Mouse (Mus musculus) lung, embryonic 14.5 days (tissue): Measurements from ENCODE around the gene Nhsl2. TPM values are rescaled to one million over a fixed set of nuclear protein-coding genes. Genes with fewer than 3 reads are reported as not detected.

Source experiments
- ATAC-seq: fragments of 200-750 bp; cut with Nextera tagmentation; 2 replicates; pipeline ENCODE4 v1.8.0; 2017; ENCODE audit warnings: mild to moderate bottlenecking, moderate TSS enrichment, moderate library complexity; ENCODE audit not compliant: insufficient read depth
- DNase-seq: peaks from one replicate; pipeline ENCODE4 v3.0.0-alpha.2; 2015
- H3K27ac ChIP-seq: fragments of 300-500 bp; sonication (generic); 2 replicates; pipeline ENCODE4 v1.5.1; 2014; ENCODE audit warnings: low read depth, mild to moderate bottlenecking, moderate library complexity
- H3K27me3 ChIP-seq: fragments of 300-500 bp; sonication (generic); 2 replicates; pipeline ENCODE4 v1.6.1; 2014; ENCODE audit warnings: low read length, control low read depth; ENCODE audit not compliant: insufficient read depth
- H3K36me3 ChIP-seq: fragments of 300-500 bp; sonication (generic); 2 replicates; pipeline ENCODE4 v1.6.1; 2014; ENCODE audit warnings: control low read depth; ENCODE audit not compliant: insufficient read depth
- H3K4me1 ChIP-seq: fragments of 300-500 bp; sonication (generic); 2 replicates; pipeline ENCODE4 v1.6.1; 2014; ENCODE audit warnings: antibody characterized with exemption, control low read depth; ENCODE audit not compliant: insufficient read depth
- H3K4me2 ChIP-seq: fragments of 300-500 bp; sonication (generic); 2 replicates; pipeline ENCODE4 v1.6.1; 2014; ENCODE audit warnings: mild to moderate bottlenecking
- H3K4me3 ChIP-seq: fragments of 300-500 bp; sonication (generic); 2 replicates; pipeline ENCODE4 v1.5.1; 2014; ENCODE audit warnings: low read depth, low read length
- H3K9ac ChIP-seq: fragments of 300-500 bp; sonication (generic); 2 replicates; pipeline ENCODE4 v1.6.1; 2014
- H3K9me3 ChIP-seq: fragments of 300-500 bp; sonication (generic); 2 replicates; pipeline ENCODE4 v1.6.1; 2016; ENCODE audit warnings: low read depth, low read length, control low read depth
- CTCF ChIP-seq: IDR thresholded peaks from 2 replicates; pipeline ENCODE4 v1.5.1; 2016; ENCODE audit warnings: antibody characterized with exemption, low read depth
- WGBS: fragments of 180-500 bp; shearing (Covaris S2); extraction: QIAGEN DNeasy Blood & Tissue Kit; methylation state at CpG from one replicate; pipeline ENCODE4 v1.1.7; 2014; 5-methylcytosine and 5-hydroxymethylcytosine counted together
- polyA plus RNA-seq: library from polyadenylated mRNA; unstranded; fragments of >200 nt; fragmentation: Nextera tagmentation; extraction: Ambion mirVana; gene quantifications from 2 replicates; pipeline ENCODE4 v1.2.1, GENCODE M21; 2014

Nhsl2 gene
- polyA plus RNA-seq, 1 experiment from 2014 or later, result 8.4 TPM

- Histone ChIP-seq H3K4me3 (no peak overlapping the region), H3K27ac (no peak overlapping the region), H3K4me2 (no peak overlapping the region), H3K4me1 (no peaks in the 10 kb centered on the region), H3K9me3 (no peaks in the 10 kb centered on the region), H3K27me3 (no peaks in the 10 kb centered on the region), H3K36me3 (no peaks in the 10 kb centered on the region), H3K9ac (no peak overlapping the region)
- WGBS, result 81% methylated on average over 4 of the region's 4 CpGs
- DNase-seq, result no peak
- no peak for ATAC-seq
- no peak for TF ChIP-seq CTCF
These were observed 53.4 kb downstream of the Nhsl2 start for GRCm38 (mm10) chrX:101902597-101902996.

GRCm38 (mm10) chrX:101907301-101907700 is 58.1 kb downstream of the Nhsl2 start:
- Histone ChIP-seq H3K27me3 (no peaks in the 10 kb centered on the region), H3K36me3 (no peaks in the 10 kb centered on the region), H3K27ac (no peak overlapping the region), H3K4me1 (no peaks in the 10 kb centered on the region), H3K4me2 (no peak overlapping the region), H3K4me3 (no peak overlapping the region), H3K9me3 (no peaks in the 10 kb centered on the region), H3K9ac (no peak overlapping the region)
- WGBS, result 49% methylated on average over 5 of the region's 5 CpGs
- DNase-seq (no peak), ATAC-seq (no peak)
- TF ChIP-seq CTCF, result no peak

GRCm38 (mm10) chrX:101929131-101929530 is 79.9 kb downstream of the Nhsl2 start:
- ATAC-seq, result no peak
- 59% methylated on average over 2 of the region's 2 CpGs for WGBS

GRCm38 (mm10) chrX:101930301-101930700 is 81.1 kb downstream of the Nhsl2 start:
- Histone ChIP-seq H3K27me3 (no peaks in the 10 kb centered on the region), H3K4me2 (no peak overlapping the region), H3K27ac (no peak overlapping the region), H3K36me3 (no peaks in the 10 kb centered on the region), H3K4me3 (no peak overlapping the region), H3K9me3 (no peaks in the 10 kb centered on the region), H3K9ac (no peak overlapping the region), H3K4me1 (no peaks in the 10 kb centered on the region)
- 86% methylated on average over 6 of the region's 6 CpGs for WGBS
- no peak for TF ChIP-seq CTCF
- DNase-seq (no peak), ATAC-seq (no peak)

More at GRCm38 (mm10) chrX:101929131-101929530, 79.9 kb downstream of the Nhsl2 start:
- Histone ChIP-seq H3K36me3 (no peaks in the 10 kb centered on the region), H3K4me3 (no peak overlapping the region), H3K4me2 (no peak overlapping the region), H3K9me3 (no peaks in the 10 kb centered on the region), H3K27ac (peak overlapping the region; percentile 12; the same call in 1 of the 2 replicates), H3K27me3 (no peaks in the 10 kb centered on the region), H3K4me1 (no peaks in the 10 kb centered on the region), H3K9ac (no peak overlapping the region)
- DNase-seq, result no peak
- no peak for TF ChIP-seq CTCF

- H3K27ac ChIP-seq, result no peak overlapping the region
- H3K4me2 ChIP-seq, result no peak overlapping the region
- no peak for ATAC-seq
- H3K9me3 ChIP-seq, result no peaks in the 10 kb centered on the region
- H3K9ac ChIP-seq, result no peak overlapping the region
- WGBS, result 73% methylated on average over 5 of the region's 5 CpGs
- no peak for DNase-seq
- TF ChIP-seq CTCF, result no peak
- no peaks in the 10 kb centered on the region for H3K4me1 ChIP-seq
- no peak overlapping the region for H3K4me3 ChIP-seq
- no peaks in the 10 kb centered on the region for H3K36me3 ChIP-seq
- H3K27me3 ChIP-seq, result no peaks in the 10 kb centered on the region
These were observed 81.8 kb downstream of the Nhsl2 start for GRCm38 (mm10) chrX:101931016-101931415.

GRCm38 (mm10) chrX:101932244-101932643 is 83.1 kb downstream of the Nhsl2 start:
- Histone ChIP-seq H3K4me1 (no peaks in the 10 kb centered on the region), H3K27ac (no peak overlapping the region), H3K9ac (no peak overlapping the region), H3K9me3 (no peaks in the 10 kb centered on the region), H3K27me3 (no peaks in the 10 kb centered on the region), H3K4me3 (no peak overlapping the region), H3K4me2 (no peak overlapping the region), H3K36me3 (no peaks in the 10 kb centered on the region)
- TF ChIP-seq CTCF, result no peak
- WGBS, result 82% methylated on average over 7 of the region's 7 CpGs
- DNase-seq (no peak), ATAC-seq (no peak)

GRCm38 (mm10) chrX:101933346-101933745 is 84.2 kb downstream of the Nhsl2 start:
- no peak for TF ChIP-seq CTCF
- ATAC-seq, result no peak
- Histone ChIP-seq H3K9me3 (no peaks in the 10 kb centered on the region), H3K27me3 (no peaks in the 10 kb centered on the region), H3K4me2 (no peak overlapping the region), H3K9ac (no peak overlapping the region), H3K36me3 (no peaks in the 10 kb centered on the region), H3K4me1 (no peaks in the 10 kb centered on the region), H3K4me3 (no peak overlapping the region), H3K27ac (no peak overlapping the region)
- DNase-seq, result no peak
- WGBS, result 81% methylated on average over 5 of the region's 5 CpGs
